ENCODE assay signal across 8 mouse cellular contexts in genomic region chr6:92441205-92441604, GRCm38 (mm10).
DNase-seq lines count a peak whose midpoint lies in the region; ATAC-seq and TF ChIP-seq lines count a peak whose summit lies in the region.

No protein-coding gene starts in this region.

- H3K9ac ChIP-seq in forebrain, embryonic 14.5 days (ENCODE audit: low read length): no peak overlapping the region

- no peak overlapping the region for H3K4me3 ChIP-seq in gastrocnemius, adult 2 months
- H3K4me3 ChIP-seq in forebrain, embryonic 14.5 days (ENCODE audit: low read depth, low read length): no peak overlapping the region

- peak; percentile 69 for DNase-seq in gastrocnemius, adult 2 months
- DNase-seq in gastrocnemius, adult 8-10 months (ENCODE audit: low spot score in 2 of 2): no peak
- DNase-seq in retina, embryonic 14.5 days (ENCODE audit: low spot score): peak; percentile 47
- DNase-seq in retina, postnatal 1 day: no peak
- DNase-seq in embryo, embryonic 10.5 days (ENCODE audit: low spot score): peak; percentile 57
- DNase-seq in lung, postnatal 10 days: peak; percentile 72
- no peak for DNase-seq in frontal cortex, postnatal 36 days (ENCODE audit: low spot score in 2 of 2)
- no peak for DNase-seq in forebrain, embryonic 14.5 days (ENCODE audit: low spot score)

- H3K27ac ChIP-seq in gastrocnemius, adult 2 months: no peak overlapping the region
- no peak overlapping the region for H3K27ac ChIP-seq in forebrain, embryonic 14.5 days (ENCODE audit: low read depth, low read length)

- intact Hi-C loops in gastrocnemius, adult 2 months (cut with DNase I): loop anchor here (1.0 kb wide), 1 partner anchor 155 kb away; no protein-coding TSS in a partner anchor

- no peaks in the 10 kb centered on the region for H3K27me3 ChIP-seq in forebrain, embryonic 14.5 days (replicated peaks; ENCODE audit: control insufficient read depth, insufficient read depth, low read length)

- H3K36me3 ChIP-seq in forebrain, embryonic 14.5 days (ENCODE audit: control insufficient read depth, insufficient read depth, low read length): no peaks in the 10 kb centered on the region

- no peaks in the 10 kb centered on the region for H3K4me1 ChIP-seq in forebrain, embryonic 14.5 days (ENCODE audit: control insufficient read depth, insufficient read depth, low read length)

- TF ChIP-seq CTCF in gastrocnemius, adult 2 months (IDR thresholded peaks at IDR 0.05): peak; percentile 79

- ATAC-seq in forebrain, embryonic 14.5 days: no peak

- no peaks in the 10 kb centered on the region for H3K9me3 ChIP-seq in forebrain, embryonic 14.5 days (replicated peaks; ENCODE audit: control insufficient read depth, low read length)

- no peak overlapping the region for H3K4me2 ChIP-seq in forebrain, embryonic 14.5 days (ENCODE audit: low read length)

- WGBS in forebrain, embryonic 14.5 days: 54% methylated on average over 2 of the region's 3 CpGs

Comparison
In these comparisons a context has a peak if more than half of its experiments do, and no peak if none do; other contexts are left out.
1. DNase-seq: peak in gastrocnemius, adult 2 months (single experiment), retina, embryonic 14.5 days (single experiment), embryo, embryonic 10.5 days (single experiment) and lung, postnatal 10 days (single experiment); none in gastrocnemius, adult 8-10 months (0 of 2), retina, postnatal 1 day (single experiment), frontal cortex, postnatal 36 days (0 of 2) and forebrain, embryonic 14.5 days (single experiment).